Mouse (Mus musculus) neural tube, embryonic 14.5 days (tissue): ENCODE data around the gene Slc7a15. TPM values are rescaled to one million over a fixed set of nuclear protein-coding genes. Genes with fewer than 3 reads are reported as not detected.
"Not testable (repeated sequence)": the region's sequence is repeated elsewhere in the genome, so short reads cannot be mapped to it uniquely, and the experiment has no call there.

ENCODE experiments used
- ATAC-seq: fragments of 200-750 bp; cut with Nextera tagmentation; 2 replicates; pipeline ENCODE4 v1.8.0; 2017; ENCODE audit warnings: low read depth, mild to moderate bottlenecking, moderate TSS enrichment, moderate library complexity
- H3K27ac ChIP-seq: fragments of 300-500 bp; sonication (generic); 2 replicates; pipeline ENCODE4 v1.5.1; 2014; ENCODE audit warnings: low read depth, mild to moderate bottlenecking, control low read depth, low read length, moderate library complexity, mixed read lengths
- H3K27me3 ChIP-seq: fragments of 300-500 bp; sonication (generic); 2 replicates; pipeline ENCODE4 v1.6.1; 2014; ENCODE audit warnings: low read length; ENCODE audit not compliant: control insufficient read depth, insufficient read depth
- H3K36me3 ChIP-seq: fragments of 300-500 bp; sonication (generic); 2 replicates; pipeline ENCODE4 v1.6.1; 2014; ENCODE audit warnings: low read length, mixed read lengths; ENCODE audit not compliant: control insufficient read depth, insufficient read depth
- H3K4me1 ChIP-seq: fragments of 300-500 bp; sonication (generic); 2 replicates; pipeline ENCODE4 v1.6.1; 2014; ENCODE audit warnings: low read length; ENCODE audit not compliant: control insufficient read depth, insufficient read depth
- H3K4me2 ChIP-seq: fragments of 300-500 bp; sonication (generic); 2 replicates; pipeline ENCODE4 v1.6.1; 2014; ENCODE audit warnings: mild to moderate bottlenecking, low read depth, low read length, control low read depth
- H3K4me3 ChIP-seq: fragments of 300-500 bp; sonication (generic); 2 replicates; pipeline ENCODE4 v1.5.1; 2014; ENCODE audit warnings: low read depth, low read length, control low read depth, mixed read lengths
- H3K9ac ChIP-seq: fragments of 300-500 bp; sonication (generic); replicated peaks from 2 replicates; pipeline ENCODE4 v1.6.1; 2014; ENCODE audit warnings: low read depth, mild to moderate bottlenecking, control low read depth, low read length, mixed read lengths
- H3K9me3 ChIP-seq: fragments of 300-500 bp; sonication (generic); 2 replicates; pipeline ENCODE4 v1.6.1; 2016; ENCODE audit warnings: low read length; ENCODE audit not compliant: control insufficient read depth
- WGBS: fragments of 180-500 bp; shearing (Covaris S2); extraction: QIAGEN DNeasy Blood & Tissue Kit; methylation state at CpG from one replicate; pipeline ENCODE4 v1.1.7; 2014; 5-methylcytosine and 5-hydroxymethylcytosine counted together
- polyA plus RNA-seq: library from polyadenylated mRNA; unstranded; fragments of >200 nt; fragmentation: Nextera tagmentation; extraction: Ambion mirVana; gene quantifications from 2 replicates; pipeline ENCODE4 v1.2.1, GENCODE M21; 2014

The Slc7a15 gene
- not detected in 2 replicates for polyA plus RNA-seq

- ATAC-seq: not testable (repeated sequence)
Observed at GRCm38 (mm10) chr12:8598966-8599365, at the start of gene Slc7a15. Gene Slc7a15 (minus strand): TSS chr12:8599066.

GRCm38 (mm10) chr12:8648211-8648610 is 49.3 kb upstream of the Slc7a15 start:
- H3K36me3 ChIP-seq, ATAC-seq, H3K4me2 ChIP-seq, H3K9ac ChIP-seq, H3K4me3 ChIP-seq, H3K27ac ChIP-seq, H3K9me3 ChIP-seq, H3K4me1 ChIP-seq, H3K27me3 ChIP-seq: not testable (repeated sequence)
- 70% methylated on average over 8 of the region's 8 CpGs for WGBS

More at GRCm38 (mm10) chr12:8598966-8599365, at the start of gene Slc7a15:
- H3K27me3 ChIP-seq, H3K27ac ChIP-seq, H3K9ac ChIP-seq, H3K4me3 ChIP-seq, H3K9me3 ChIP-seq, H3K4me2 ChIP-seq, H3K4me1 ChIP-seq, H3K36me3 ChIP-seq: not testable (repeated sequence)
- WGBS: 84% methylated on average over 7 of the region's 7 CpGs

- 2% methylated on average over 10 of the region's 10 CpGs for WGBS
- Histone ChIP-seq H3K27me3 (no peaks in the 10 kb centered on the region), H3K4me2 (peak overlapping the region; percentile 51), H3K4me1 (no peaks in the 10 kb centered on the region), H3K9me3 (no peaks in the 10 kb centered on the region), H3K4me3 (peak overlapping the region; percentile 74), H3K36me3 (no peaks in the 10 kb centered on the region), H3K27ac (peak overlapping the region; percentile 95; the same call in 1 of the 2 replicates), H3K9ac (peak overlapping the region; percentile 86)
- ATAC-seq: peak; percentile 69
Observed at GRCm38 (mm10) chr12:8641425-8641735, 42.5 kb upstream of the Slc7a15 start.

GRCm38 (mm10) chr12:8640711-8641424 is 42.0 kb upstream of the Slc7a15 start:
- Histone ChIP-seq H3K27ac (peak overlapping the region; percentile 95), H3K4me3 (peak overlapping the region; percentile 74), H3K36me3 (no peaks in the 10 kb centered on the region), H3K4me2 (peak overlapping the region; percentile 51), H3K4me1 (no peaks in the 10 kb centered on the region), H3K9me3 (no peaks in the 10 kb centered on the region), H3K27me3 (no peaks in the 10 kb centered on the region), H3K9ac (peak overlapping the region; percentile 86)
- WGBS: under 1% methylated on average over 46 of the region's 47 CpGs
- ATAC-seq: peak; percentile 98

- not testable (repeated sequence) for H3K27me3 ChIP-seq, H3K4me1 ChIP-seq, H3K36me3 ChIP-seq, H3K27ac ChIP-seq, H3K9me3 ChIP-seq, ATAC-seq, H3K9ac ChIP-seq
- Histone ChIP-seq H3K4me2 (peak overlapping the region; percentile 41), H3K4me3 (peak overlapping the region; percentile 74)
- WGBS: 4% methylated on average over 2 of the region's 2 CpGs
Observed at GRCm38 (mm10) chr12:8640186-8640585, 41.3 kb upstream of the Slc7a15 start.

- not testable (repeated sequence) for H3K9ac ChIP-seq, H3K4me1 ChIP-seq, ATAC-seq, H3K27me3 ChIP-seq, H3K9me3 ChIP-seq, H3K4me2 ChIP-seq, H3K36me3 ChIP-seq, H3K27ac ChIP-seq, H3K4me3 ChIP-seq
- 77% methylated on average over 10 of the region's 10 CpGs for WGBS
Observed at GRCm38 (mm10) chr12:8638411-8639087, 39.7 kb upstream of the Slc7a15 start.

GRCm38 (mm10) chr12:8636945-8637344 is 38.1 kb upstream of the Slc7a15 start:
- Histone ChIP-seq H3K4me1 (no peaks in the 10 kb centered on the region), H3K9ac (no peak overlapping the region), H3K27ac (no peak overlapping the region), H3K4me3 (no peak overlapping the region), H3K9me3 (no peaks in the 10 kb centered on the region), H3K27me3 (no peaks in the 10 kb centered on the region), H3K36me3 (no peaks in the 10 kb centered on the region), H3K4me2 (no peak overlapping the region)
- no peak for ATAC-seq
- 92% methylated on average over 14 of the region's 14 CpGs for WGBS

- 97% methylated on average over 4 of the region's 4 CpGs for WGBS
- no peaks in the 10 kb centered on the region for H3K36me3 ChIP-seq
- H3K27ac ChIP-seq: no peak overlapping the region
- no peaks in the 10 kb centered on the region for H3K27me3 ChIP-seq
- no peak overlapping the region for H3K4me2 ChIP-seq
- H3K9me3 ChIP-seq: no peaks in the 10 kb centered on the region
- no peak overlapping the region for H3K4me3 ChIP-seq
- ATAC-seq: no peak
- H3K4me1 ChIP-seq: no peaks in the 10 kb centered on the region
- no peak overlapping the region for H3K9ac ChIP-seq
Observed at GRCm38 (mm10) chr12:8635546-8635945, 36.7 kb upstream of the Slc7a15 start.

- no peak overlapping the region for H3K27ac ChIP-seq
- no peak overlapping the region for H3K4me3 ChIP-seq
- no peak for ATAC-seq
- WGBS: 96% methylated on average over 1 of the region's 1 CpGs
- H3K4me1 ChIP-seq: no peaks in the 10 kb centered on the region
- H3K36me3 ChIP-seq: no peaks in the 10 kb centered on the region
- no peaks in the 10 kb centered on the region for H3K9me3 ChIP-seq
- no peak overlapping the region for H3K9ac ChIP-seq
- H3K4me2 ChIP-seq: no peak overlapping the region
- no peaks in the 10 kb centered on the region for H3K27me3 ChIP-seq
Observed at GRCm38 (mm10) chr12:8634306-8634705, 35.4 kb upstream of the Slc7a15 start.
